Mouse (Mus musculus): ENCODE data around the gene Spcs3.
A peak's percentile ranks its signal among the peaks of the same experiment; 100 is the strongest.
"Not testable (repeated sequence)": the region's sequence is repeated elsewhere in the genome, so short reads cannot be mapped to it uniquely, and the experiment has no call there.

The Spcs3 gene

DNA sequence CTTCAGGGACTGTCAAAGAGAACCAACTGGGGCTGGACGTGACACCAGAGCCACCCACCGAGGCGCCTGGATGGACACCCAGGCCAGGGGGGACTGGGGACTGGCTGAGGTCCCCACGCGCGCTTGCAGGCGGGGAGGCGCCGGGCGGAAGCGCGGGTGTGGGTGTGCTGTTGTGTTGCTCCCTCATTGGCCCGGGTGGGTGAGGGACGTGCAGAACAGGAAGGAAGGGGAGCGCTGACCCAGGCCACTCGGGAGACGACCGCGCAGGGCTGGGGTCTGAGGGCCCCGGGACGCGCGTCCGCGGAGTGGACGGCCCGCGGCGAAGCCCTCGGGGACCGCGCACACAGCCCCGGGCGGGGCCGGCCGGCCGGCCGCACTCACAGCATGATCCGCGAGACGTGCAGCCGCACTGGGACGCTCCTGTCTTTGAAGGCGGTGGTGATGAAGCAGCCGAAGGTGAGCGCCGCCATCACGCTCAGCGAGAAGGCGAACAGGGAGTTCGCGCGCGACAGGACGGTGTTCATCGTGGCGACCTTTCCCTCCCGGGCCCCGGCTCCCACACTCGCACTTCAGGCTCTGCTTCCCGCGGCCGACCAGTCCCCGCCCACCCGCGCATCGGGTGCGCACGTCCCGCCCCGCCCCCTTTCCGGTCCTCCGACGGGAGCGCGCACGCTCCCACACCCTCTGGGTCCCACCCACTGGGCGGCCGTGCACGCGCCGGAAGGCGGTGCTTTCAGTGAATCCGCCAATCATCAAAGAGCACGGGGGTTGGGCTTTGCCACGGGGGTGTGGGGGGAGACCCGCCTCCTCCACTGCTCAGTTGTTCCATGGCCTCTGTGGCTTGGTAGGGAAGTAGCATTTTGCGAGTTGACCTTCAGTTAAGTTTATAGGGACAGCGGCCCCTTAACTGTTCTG is at the start of gene Spcs3, which contains the start of gene Asb5:
Spcs3 (minus strand) TSS at position 617 of the 915 bp plus-strand sequence.
Asb5 (plus strand) TSS at position 199 of the 915 bp plus-strand sequence.
- DNase-seq (ENCODE audit: low spot score in 2 of 2) = peak; percentile 90 to 92

DNA sequence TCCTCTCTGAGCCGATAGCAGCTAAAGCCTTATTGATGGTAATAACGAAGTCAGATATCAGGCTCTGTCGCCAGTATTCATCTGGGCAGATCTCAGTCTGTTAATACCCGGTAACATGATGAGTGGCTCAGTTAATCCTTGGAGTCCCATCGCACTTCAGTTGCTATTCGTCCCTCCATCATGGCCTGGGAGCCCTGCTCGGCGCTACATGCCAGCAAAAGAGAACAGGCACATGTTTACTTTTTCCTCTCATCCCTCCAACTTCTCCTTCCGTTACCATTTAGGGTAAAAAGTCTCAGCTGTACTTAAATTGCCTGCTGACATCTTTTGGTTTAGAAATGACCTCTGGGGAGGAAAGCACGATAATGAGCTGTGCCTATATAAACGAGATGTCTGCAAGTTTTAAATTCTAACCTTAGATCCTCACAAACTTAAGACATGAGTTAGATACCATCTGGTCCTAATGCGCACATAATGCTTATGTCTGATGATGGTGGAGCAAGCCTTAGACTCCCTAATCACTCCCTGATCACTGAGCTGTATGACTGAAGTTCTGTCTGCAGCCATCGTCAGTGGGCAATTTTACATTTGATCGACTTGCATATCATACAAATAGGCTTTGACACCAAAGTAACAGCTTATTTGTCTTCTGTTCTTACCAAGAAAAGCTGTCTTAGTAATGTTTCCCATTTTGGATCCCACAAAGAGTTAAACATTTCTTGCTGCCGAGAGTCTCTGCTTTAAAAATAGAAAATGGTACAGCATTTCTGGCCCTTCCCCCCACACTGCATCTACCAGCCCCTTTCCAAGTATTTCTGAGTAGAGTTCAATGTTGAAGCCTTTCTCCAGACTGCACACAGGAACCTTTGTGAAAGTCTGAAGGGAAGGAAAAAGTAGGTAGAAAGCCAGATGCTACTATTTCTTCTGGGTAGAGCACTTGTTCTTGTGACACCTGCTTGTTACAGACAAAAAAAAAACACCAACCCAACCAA is 41.1 kb upstream of the Spcs3 start:
- DNase-seq (ENCODE audit: low spot score in 2 of 2) = no peak

DNA sequence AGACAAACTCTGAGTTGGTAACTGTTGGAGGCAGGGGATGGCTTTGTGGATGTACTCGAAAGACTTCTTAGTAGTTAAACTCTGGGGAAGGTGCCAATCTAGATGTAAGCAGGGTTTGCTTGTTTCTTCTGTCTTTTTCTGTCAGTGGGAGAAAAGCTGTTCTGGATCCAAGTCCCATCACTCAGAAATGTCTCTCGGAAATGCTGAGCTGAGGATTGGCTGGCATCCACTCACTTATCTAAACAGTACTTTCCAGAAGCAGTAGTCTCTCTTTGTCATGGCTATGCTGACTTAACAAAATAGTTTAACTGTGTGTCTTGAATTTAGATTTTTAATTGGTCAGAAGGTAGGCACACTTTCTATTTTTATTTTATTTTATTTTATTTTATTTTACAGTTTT is 37.4 kb upstream of the Spcs3 start:
- no peak for DNase-seq (ENCODE audit: low spot score in 2 of 2)

DNA sequence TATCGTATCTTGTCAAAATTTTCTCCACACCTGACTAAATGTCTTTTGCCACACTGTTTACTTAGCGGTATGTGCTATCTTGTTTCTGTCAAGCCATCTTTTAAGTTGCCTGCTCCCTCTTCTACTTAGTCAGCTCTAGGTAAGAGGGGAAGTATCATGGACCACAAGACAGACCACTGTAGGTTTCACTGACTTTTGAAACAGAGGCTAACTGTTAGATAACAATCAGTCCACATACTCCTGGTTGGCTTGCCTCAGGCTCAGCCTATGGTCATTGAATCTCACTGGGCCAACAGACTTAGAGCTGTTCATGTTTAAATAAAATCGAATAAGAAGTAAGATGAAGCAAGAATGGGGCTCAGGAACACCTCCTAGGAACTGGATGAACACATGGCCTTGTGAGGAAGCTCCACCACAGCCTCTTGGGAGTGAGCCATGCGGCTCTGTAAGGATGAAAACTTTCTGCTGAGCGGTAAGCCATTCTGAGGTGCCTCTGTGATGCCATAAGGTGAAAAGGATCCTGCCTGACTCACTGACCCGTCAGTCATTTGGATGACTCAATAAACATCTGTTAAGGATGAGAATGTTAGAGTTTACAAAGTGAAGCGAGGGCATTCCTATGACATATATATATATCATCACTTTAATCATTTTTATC is 35.9 kb upstream of the Spcs3 start:
- DNase-seq (ENCODE audit: low spot score in 2 of 2) = no peak

DNA sequence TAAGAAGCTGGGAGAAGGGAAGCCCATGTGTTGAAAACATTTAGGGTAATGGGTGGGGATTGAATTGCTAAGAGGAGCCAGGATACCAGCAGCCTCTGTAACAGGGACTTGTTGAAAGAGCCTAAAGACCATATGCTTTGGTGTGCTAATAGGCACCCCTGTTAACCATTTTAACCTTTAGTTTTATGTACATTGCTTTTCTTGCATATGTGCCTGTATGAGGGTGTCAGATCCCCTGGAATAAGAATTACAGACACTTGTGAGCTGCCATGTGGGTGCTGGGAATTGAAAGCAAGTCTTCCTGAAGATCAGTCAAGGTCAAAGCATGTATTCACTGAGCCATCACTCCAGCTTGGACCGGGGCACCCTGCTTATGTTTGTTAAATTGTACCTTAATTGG is 35.4 kb upstream of the Spcs3 start:
- DNase-seq (ENCODE audit: low spot score in 2 of 2) = no peak

DNA sequence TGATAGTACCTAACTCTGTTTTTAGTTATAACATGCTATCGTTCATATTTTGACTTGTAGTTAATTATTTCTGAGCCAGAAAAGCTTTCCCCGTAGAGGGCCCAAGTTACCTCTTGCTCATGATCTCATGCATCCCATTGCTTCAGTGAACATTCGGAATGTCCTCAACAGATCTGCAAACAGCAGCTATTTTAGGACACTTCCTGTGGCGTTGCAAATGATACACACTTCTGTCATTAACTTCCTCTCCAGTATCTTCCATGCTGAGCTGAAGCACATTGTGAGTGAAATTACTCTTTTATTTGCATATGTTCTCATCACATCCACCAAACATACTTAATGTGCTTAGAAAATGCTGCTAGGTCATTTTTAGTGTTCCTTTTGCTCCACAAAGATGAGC is 32.3 kb upstream of the Spcs3 start:
- no peak for DNase-seq (ENCODE audit: low spot score in 2 of 2)

DNA sequence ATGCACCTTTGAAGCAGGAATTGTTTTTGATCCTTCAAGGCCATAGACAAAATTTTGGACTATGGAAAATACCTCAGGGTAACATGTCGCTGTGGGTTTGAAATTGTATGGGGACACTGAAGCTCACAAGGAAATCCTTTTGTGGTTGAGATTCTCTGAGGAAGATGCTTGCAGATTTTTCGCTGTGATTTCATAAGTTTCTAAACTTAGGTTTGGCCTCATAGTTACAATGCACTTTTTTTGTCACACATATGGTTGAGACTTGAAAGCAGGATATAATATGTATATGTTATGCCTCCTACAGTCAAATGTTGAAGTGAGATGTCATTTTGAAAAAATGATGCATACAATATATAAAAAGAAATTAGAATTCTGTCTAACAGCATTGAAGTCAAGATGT is 25.1 kb upstream of the Spcs3 start:
- no peak for DNase-seq (ENCODE audit: low spot score in 2 of 2)

DNA sequence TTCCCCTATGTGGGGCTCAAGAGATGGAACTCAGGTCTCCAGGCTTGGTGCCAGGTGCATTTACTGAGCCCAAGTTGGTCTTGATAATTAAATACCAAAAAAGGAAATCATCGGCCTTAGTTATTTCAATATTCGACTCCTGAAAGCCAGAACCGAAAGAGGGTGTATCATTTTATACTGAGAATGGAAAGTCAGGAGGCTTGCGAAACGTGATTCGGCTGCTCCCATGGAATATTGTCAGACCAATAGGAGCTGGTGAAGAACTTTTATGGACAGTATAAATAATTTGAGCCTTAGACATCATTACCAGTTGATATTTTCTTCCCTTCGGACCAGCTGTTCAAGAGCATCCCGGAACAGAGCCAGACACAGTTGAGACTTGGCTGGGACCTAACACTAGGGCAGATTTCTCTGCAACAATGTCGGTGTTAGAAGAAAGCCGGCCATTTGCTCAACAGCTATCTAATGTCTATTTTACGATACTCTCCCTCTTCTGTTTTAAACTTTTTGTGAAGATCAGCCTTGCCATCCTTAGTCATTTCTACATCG is 20.3 kb upstream of the Spcs3 start:
- DNase-seq (ENCODE audit: low spot score in 2 of 2) = no peak

DNA sequence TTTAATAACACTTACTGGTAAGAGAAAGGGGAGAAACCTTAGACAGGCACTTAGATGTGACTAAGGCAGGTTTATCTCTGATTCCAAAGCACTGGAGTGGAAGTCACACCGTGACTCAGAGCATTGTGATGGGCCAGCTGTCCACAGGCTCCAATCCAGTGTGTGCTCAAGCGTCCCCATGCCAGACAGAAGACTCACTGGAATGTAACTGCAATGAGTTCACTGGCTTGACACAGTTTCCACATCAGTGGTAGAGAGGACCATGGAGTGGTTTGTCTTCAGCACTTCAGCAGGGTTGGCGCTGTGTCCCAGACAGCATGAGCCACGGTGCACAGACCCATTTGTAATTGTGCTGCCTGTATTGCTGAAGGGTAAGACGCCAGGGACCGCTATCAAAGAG is 18.6 kb upstream of the Spcs3 start:
- no peak for DNase-seq (ENCODE audit: low spot score in 2 of 2)

DNA sequence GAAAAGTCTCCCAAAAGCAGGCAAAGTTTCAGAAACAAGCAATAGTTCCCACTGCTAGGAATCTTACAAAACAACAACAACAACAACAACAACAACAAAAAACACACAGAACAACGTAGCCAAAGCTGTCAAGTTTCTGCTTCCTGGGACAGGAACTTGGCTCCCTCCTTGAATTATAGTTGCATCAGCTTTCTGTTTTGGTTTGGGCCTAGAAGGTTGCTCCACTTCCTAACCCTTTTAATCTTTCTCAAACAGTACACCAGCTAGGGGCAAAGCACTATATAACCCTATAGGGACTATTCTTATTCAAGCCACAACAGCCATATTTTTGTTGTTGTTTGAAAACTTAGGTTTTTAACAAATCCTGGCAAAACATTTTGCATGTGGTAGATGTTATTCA is 11.5 kb upstream of the Spcs3 start:
- DNase-seq (ENCODE audit: low spot score in 2 of 2) = no peak

DNA sequence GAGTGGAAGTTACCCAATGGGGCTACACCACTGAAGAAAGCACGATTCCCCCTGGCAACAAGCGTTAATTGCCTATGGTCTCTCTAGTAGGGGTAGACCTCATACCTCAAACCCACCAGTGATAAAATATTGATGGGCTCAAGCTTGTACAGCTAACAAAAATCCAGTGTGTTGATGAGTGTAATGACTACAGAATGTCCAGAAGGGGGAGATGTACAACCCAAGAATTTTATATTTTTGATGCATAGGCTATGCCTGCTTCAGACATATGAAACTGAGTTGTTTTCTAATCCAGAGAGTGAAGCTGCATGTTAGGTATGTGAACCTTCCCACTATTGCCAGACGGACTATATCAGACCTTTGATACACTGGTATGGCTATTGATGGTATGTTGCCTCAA is 7.5 kb upstream of the Spcs3 start:
- no peak for DNase-seq (ENCODE audit: low spot score in 2 of 2)

DNA sequence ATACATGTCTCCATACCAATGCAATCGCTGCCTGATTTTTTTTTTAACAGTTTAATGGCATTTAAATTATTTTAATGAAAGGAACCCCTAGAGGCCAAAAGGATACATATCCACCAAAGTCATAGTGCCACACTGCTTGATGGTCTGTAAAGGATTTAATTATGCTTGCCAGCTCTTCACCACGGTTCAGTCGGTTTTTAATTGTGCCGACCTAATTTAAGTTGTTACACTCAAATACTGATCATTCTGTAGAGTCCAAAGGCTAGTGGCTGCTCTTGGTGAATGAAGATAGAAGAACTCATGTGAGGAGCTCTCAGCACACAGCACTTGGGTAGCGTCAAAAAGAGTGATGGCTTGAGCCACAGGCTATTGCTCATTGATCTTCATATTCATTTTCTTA is 5.4 kb upstream of the Spcs3 start:
- DNase-seq (ENCODE audit: low spot score in 2 of 2) = no peak

DNA sequence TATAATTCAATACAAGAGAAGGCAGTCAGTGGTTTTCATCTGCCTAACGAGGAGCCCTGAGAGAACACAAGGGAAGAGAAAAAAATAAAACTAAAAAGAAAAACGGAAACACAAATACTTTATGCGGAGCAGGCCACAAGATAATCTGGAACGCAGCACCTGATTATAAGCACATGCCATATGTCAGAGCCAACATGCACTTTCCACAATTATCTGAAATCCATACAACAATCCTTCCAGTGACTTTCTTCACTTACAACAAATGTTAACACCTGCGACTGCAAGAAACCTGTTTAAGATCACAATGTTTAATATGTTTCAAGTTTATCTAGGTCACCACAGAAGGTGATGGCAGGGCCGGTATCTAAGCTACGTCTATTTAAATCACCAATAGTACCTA is 1.2 kb downstream of the Spcs3 start:
- no peak for DNase-seq (ENCODE audit: low spot score in 2 of 2)

DNA sequence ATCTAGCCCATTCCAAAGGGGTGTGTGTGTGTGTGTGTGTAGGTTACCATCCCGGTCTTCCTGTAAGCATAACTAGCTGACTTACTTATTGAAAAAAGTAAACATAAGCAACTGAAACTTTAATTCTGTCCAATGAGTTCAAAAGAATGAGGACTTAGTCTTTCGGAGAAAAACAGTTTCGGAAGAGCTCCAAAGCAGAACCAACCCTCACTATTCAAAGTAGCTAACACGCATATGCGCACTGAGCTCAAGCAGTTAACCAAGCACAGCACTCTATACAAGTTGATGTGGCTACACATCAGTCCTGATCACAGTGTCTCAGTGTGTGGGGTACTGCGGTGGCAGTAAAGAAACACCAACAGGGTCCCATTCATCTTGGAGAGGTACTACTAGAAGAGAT is 3.1 kb downstream of the Spcs3 start:
- no peak for DNase-seq (ENCODE audit: low spot score in 2 of 2)

DNA sequence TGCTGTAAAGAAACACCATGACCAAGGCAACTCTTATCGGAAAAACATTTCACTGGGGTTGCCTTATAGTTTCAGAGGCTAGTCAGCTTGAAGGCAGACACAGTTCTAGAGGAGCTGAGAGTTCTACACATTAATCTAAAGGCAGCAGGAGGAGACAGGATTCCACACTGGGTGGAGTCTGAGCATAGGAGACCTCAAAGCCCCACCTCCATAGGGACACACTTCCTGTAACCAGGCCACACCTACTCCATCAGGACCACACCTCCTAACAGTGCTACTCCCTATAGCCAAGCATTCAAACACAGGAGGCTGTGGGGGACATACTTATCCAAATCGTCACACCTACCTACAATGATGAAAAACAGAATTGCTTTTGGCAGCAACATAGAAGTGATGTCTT is 4.2 kb downstream of the Spcs3 start:
- DNase-seq (ENCODE audit: low spot score in 2 of 2) = no peak

DNA sequence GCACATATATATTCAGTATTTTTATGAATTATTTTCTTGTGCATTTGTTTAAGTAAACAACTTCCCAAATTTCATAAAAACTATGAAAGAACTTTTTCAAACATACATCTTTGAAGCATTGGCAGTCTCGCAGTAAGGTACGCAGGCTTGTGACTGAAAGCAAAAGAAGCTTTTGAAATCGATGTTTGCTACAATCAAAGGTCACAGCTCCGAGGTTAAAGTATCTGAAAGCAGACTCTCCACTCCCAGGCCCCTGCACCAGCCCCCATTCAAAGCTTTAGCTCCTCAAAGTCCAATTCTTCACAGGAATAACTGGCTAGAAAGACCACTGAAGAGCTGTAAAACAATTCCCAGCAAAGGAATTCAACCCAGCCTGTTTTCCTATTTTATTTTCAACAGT is 9.3 kb downstream of the Spcs3 start:
- DNase-seq (ENCODE audit: low spot score in 2 of 2) = no peak

DNA sequence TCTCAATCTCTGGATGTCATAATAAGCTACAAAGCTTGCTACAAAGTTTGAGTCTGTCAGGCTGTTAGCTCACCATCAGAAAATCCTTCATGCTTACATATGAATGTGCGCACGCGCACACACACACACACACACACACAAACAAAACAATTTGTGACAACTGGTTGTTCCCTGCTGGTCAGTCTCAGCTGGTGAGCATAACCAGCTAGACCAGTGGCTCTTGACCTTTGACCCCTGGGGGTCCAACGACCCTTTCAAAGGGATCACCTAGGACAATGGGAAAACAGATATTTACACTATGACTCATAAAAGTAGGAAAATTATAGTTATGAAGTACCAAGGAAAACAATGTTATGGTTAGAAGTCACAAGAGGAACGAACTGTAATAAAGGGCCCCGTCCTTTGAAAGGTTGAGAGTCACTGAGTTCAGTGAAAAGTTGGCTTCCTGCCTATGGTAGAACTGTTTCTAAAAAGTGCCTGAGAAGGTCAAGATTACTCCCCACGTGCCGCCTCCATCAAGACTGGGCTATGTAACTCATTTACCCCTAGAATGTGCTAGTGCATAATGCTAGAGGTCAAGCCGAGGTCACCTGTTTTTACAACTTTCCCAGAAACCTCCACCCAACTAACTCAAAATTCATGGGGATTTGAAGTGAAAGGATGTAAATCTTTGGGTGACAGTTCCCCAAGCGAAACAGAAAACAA is 10.9 kb downstream of the Spcs3 start:
- DNase-seq (ENCODE audit: low spot score in 2 of 2) = no peak

DNA sequence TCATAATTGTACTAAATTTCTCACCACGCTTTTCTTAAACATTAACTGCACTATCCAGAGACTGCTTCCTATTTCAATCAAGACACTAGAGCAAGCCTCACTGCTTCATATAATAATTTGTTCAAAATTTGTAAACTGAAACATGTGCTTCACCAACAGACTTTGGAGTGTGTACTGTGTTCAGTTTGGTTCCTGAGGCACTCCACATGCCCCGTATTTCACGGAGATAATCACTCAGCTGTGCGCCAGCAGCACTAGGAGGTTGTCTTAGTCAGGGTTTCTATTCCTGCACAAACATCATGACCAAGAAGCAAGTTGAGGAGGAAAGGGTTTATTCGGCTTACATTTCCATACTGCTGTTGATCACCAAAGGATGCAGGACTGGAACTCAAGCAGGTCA is 17.6 kb downstream of the Spcs3 start:
- not testable (repeated sequence) for DNase-seq (ENCODE audit: low spot score in 2 of 2)

DNA sequence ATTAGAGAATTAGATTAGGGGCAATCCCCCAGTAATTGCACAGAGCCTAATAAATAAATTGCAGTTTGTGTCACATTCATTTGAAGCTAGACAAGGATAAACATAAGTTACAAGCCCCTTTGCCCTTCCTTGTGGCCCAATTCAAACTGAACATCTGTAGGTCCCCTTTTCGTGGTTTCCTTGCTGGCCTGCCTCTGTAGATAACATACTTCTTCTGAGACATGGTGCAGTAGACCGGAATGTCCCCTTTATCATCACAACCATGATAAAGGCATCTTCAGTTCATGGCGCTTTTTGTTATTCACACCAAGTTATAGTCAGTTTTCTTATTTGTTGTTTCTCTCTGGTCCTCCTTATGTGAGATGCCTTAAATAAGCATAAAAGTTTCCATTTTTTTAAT is 18.0 kb downstream of the Spcs3 start:
- DNase-seq (ENCODE audit: low spot score in 2 of 2) = no peak

DNA sequence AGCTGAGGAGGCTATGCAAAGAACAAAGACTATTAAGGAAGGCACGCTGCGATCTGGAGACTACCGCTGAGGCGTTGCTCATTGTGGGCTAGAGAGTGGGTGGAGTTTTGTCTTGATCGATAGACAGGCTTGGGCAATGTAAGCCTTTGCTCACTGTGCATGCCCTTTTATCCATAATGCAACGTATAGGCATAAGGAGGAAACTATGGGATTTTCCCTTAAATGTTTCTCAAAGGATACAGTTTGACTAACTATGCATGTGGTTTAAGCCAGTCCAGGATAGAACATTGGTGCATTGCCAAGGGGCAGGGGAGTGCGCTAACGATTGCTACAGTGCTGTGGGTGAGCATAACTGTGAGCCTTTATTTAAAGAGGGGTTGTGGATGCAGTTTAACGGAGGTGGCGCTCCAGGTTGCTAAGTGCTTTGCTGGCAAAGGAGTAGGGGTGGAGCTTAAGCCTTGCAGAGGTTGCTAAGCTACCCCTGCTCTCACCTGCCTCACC is 20.5 kb downstream of the Spcs3 start:
- peak; percentile 44 to 66 for DNase-seq (ENCODE audit: low spot score in 2 of 2)

DNA sequence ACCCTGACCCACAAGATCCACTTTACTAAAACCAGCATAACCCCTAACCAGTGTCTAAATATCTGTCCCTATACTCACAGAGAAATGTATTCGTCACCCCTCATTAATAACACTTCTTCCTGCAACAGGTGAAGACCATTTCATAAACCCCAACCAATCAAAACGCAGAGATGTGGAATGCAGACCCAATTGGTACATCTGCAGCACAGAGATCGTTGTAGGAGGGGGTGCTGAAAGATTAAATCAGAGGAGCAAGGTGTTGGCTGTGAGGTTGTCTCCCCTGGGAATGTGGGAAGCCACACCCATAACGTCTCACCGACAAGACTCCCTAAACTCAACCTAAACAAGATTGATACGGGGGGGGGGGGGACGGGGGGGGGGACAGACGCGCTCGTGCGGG is 21.0 kb downstream of the Spcs3 start:
- no peak for DNase-seq (ENCODE audit: low spot score in 2 of 2)
